Mouse (Mus musculus) gastrocnemius, postnatal 4 days (tissue): ENCODE measurements around the gene Plekha1. TPM values are rescaled to one million over a fixed set of nuclear protein-coding genes. Genes with fewer than 3 reads are reported as not detected.

Experiments
- DNase-seq, 2 experiments: peaks; one replicate each; pipeline ENCODE4 v3.0.0; 2021 to 2022; ENCODE audit warnings: low spot score in 2 of 2, mixed read lengths in 2 of 2
- long read RNA-seq, 2 experiments: library from polyadenylated mRNA; stranded (forward); transcript quantifications; one replicate each; pipeline ENCODE4 v2.0.0; 2021
- total RNA-seq, 2 experiments: library from RNA; stranded (reverse); gene quantifications; 2 replicates each; pipeline ENCODE4 v1.2.3; 2021

The Plekha1 gene
- total RNA-seq, result 10 to 100 TPM; 31.4 to 37.8 TPM
- long read RNA-seq, experiment 1, transcript Plekha1-202 (13 exons, 2,301 nt), result major isoform, 10 of 59 reads
- long read RNA-seq, experiment 1, partial matches to known transcripts, result 3 of 59 reads
- long read RNA-seq, experiment 1, other reads (novel, unspliced or antisense), result 42 of 59 reads
- long read RNA-seq, experiment 2, transcript Plekha1-202 (13 exons, 2,301 nt), result major isoform, 12 of 53 reads
- long read RNA-seq, experiment 2, partial matches to known transcripts, result 0 of 53 reads
- long read RNA-seq, experiment 2, other reads (novel, unspliced or antisense), result 39 of 53 reads

DNA sequence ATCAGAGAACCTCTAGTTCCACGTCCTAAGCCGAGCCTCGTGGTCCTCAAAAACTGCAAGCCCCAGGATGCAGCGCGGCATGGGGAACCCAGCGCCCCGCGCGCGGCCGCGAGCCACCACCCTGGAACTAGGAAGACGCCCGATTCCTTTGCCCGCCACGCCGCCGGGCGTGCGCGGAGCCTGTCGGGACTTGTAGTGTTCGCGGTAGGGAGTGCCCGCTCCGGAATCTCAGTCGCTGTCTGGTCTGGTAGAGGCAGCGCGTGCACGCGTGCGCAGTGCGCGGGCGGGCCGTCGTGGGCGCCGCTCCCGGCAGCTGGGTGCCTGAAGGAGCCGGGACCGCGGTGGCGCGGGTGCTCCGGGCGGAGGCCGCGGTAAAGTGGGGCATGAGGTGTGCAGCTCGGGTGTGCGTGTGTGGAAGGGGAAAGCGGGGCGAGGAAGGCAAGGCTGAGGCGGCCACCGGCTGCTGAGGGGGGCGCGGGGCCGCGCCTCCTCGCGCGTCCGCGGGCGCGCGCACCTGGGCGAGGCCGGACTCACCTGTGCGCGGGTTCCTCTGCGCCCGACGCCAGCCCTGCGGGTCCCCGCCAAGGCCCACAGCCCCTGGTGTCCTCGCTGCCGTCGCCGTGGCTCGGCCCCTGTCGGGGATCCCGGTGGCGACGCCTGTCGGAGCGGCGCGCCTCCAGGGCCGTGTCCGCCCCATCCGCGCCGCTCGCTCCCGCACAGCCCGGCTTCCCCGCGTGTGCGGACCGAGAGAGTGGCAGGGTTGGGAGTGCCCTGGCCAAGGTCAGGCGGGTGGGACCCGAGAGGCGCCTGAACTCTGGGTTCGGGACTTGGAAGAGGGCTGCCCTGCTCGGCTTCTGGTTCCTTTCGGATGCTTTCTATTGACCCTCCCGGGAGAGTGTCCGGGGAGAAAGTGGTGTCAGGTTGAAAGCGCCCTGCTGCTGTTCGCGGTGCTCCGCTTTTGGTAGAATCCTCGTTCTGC, at the start of gene Plekha1:
Gene Plekha1 (plus strand): TSS at position 144 of the 979 bp plus-strand sequence.
- DNase-seq, result peak; percentile 89 to 94

DNA sequence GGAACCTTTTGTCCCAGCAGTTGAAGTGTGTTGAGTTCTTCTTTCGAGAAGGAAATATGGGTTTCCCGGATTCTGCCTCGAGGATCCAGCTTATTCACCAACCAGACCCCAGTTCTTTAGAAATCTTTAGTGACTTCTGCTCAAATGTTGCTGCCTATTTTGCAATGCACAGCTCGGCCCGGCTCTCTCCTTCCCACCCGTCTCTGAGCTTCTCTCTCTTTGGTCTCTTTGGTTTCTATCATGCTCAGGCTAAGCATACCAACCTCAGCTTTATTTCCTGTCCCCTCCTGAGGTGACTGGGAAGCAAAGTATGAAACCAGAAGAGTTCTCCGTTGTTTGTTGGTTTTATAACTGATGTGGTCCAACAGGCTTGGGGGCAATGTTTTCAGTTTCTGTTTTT, 49.3 kb upstream of the Plekha1 start:
- DNase-seq, result no peak

DNA sequence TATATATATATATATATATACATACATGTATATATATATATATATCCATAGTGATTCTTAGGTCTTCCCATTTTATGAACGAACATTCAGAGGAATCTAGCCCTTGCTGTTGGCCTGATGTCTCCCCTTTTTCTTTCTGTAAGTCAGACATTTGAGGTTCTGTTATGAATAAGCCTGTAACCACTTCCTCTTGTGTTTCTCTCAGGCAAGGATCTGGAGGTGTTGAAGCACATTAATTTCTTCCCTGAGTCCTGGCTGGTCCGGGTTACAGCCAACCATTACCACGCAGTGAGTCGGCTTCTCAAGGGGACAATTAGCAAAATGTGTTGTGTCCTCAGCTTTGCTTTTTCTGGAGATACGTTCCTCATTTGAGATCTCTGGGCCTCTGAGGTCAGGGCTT, 46.7 kb upstream of the Plekha1 start:
- DNase-seq, result no peak

DNA sequence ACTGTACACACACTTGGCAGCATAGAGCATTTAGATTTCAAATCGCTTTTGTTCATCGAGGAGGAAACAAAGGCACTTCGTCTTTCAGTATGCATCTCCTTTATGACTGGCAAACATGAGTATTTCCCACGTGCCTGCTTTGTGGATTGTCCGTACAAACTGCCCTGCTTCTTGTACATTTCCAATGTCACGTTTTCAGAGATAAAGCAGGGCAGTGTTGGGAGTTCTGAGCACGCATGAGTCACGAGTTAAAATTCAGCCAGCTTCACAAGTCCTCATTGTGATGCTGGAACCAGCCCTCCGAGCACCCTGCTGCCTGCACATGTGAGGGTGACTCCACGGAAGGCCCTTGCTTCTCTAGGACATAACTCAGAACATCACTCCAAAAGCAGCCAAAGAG, 45.9 kb upstream of the Plekha1 start:
- DNase-seq, result no peak

DNA sequence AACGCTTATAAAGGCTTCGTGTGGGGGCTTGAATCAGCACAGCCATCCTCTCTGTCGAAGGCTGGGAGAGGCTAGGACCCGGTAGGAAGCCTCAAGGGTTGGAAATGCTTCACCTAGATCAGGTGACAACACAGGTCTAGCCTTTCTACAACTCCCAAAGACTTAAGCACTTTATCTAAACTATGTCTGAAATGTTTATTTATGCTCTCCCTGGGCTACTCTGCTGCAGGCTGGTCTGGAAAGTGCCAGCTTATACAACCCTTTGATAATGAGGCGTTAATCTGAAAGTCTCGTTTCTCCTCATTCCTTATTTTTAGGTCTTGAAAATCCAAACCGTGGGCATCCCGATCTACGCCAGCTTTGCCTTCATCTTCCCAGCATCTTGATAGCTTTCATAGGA, 41.6 kb upstream of the Plekha1 start:
- no peak for DNase-seq

DNA sequence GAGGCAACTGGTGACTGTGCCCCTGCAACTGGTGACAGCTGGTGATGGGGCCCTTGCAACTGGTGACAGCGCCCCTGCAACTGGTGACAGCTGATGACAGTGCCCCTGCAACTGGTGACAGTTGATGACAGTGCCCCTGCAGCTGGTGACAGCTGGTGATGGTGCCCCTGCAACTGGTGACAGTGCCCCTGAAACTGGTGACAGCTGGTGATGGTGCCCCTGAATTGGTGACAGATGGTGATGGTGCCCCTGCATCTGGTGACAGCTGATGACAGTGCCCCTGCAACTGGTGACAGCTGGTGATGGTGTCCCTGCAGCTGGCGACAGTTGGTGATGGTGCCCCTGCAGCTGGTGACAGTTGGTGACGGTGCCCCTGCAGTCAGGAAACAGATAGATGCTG, 39.2 kb upstream of the Plekha1 start:
- DNase-seq, result no peak

DNA sequence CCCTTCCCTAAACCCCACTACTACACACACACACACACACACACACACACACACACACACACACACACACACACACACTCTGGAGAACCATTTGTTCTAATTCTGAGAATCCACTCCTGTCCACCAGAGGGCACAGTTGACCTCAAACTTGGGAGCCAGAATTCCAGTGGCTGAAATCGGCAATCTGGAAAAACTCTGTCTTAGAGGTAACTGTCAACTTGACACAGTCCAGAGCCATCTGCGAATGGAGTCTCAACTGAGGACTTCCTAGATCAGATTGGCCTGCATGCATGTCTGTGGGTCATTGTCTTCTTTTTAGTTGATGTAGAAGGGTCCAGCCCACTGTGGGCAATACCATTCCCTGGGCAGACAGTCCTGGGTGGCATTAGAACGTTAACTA, 38.1 kb upstream of the Plekha1 start:
- peak in 1 of 2 experiments; percentile 56 for DNase-seq

DNA sequence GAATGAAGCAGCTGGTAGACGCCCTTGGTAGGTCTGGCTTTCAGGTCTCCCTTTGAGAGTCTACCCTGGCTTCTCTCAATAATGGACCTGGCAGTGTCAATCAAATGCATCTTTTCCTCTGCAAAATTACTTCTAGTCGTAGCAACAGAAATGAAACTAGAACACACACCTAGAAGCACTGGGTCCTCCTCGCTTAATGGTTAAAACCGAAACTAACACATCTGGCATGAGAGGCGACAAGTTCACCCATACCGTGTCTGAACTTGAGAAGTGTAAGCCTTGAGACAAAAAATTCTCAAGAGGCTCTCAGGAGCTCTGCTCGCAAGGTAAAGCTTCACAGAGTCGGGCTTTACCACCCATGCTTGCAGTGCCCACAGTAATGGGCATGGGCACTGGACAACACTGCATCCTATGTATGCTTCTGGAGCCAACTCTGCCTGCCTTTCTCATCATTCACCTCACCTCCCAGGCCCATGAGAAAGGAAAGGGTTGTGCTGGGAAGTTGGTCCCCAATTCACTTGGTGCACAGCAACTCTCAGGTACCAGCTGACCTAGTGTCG, 37.6 kb upstream of the Plekha1 start:
- no peak for DNase-seq

DNA sequence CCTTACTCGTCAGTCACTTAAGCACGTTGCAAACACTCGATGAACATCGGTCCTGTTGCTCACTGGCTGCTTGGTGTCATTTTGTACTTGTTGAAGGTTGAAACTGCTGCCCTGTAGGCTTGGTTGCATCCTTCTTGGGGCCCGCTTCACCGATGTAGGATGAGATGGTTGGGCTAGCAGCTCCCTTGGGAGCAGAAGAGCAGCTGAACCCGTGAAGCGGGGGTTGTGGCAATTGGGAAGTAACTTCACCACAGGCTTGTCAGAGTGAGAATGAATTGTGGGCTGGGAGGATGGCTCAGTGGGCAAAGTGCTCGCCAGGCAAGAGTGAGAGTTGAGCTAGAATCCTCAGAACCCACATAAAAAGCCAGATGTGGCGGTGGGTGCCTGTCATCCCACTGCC, 37.1 kb upstream of the Plekha1 start:
- no peak for DNase-seq

DNA sequence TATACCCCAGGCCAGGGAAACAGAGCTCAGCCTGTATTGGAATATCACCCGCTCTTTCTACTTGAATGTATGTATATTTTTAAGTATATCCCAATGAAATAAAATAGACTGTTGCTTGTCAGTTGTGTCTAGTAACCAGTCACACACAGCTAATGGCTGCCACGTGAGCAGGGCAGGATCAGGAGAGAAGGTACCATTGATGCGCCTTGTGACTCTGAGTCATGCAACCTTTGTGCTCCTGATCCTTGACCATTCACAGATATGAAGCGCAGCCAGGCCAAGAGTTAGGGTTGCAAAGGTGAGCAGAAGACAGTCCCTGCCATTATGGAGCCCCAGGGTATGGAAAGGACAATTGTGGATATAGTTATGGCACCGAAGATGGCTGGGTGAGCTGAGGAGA, 34.0 kb upstream of the Plekha1 start:
- DNase-seq, result no peak

DNA sequence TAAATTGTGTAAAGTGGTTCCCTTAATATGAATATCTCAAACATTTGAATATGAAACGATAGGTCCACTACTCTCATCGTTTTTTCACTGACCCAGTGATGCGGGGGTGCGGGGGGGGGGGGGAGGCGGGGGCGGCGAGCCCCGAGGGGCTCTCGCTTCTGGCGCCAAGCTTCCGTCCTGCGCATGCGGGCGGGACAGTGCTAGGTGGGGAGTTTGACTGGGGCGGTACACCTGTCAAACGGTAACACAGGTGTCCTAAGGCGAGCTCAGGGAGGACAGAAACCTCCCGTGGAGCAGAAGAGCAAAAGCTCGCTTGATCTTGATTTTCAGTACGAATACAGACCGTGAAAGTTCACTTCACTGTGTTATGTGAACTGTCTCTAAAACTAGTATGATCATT, 31.3 kb upstream of the Plekha1 start:
- peak in 1 of 2 experiments; percentile 64 for DNase-seq

DNA sequence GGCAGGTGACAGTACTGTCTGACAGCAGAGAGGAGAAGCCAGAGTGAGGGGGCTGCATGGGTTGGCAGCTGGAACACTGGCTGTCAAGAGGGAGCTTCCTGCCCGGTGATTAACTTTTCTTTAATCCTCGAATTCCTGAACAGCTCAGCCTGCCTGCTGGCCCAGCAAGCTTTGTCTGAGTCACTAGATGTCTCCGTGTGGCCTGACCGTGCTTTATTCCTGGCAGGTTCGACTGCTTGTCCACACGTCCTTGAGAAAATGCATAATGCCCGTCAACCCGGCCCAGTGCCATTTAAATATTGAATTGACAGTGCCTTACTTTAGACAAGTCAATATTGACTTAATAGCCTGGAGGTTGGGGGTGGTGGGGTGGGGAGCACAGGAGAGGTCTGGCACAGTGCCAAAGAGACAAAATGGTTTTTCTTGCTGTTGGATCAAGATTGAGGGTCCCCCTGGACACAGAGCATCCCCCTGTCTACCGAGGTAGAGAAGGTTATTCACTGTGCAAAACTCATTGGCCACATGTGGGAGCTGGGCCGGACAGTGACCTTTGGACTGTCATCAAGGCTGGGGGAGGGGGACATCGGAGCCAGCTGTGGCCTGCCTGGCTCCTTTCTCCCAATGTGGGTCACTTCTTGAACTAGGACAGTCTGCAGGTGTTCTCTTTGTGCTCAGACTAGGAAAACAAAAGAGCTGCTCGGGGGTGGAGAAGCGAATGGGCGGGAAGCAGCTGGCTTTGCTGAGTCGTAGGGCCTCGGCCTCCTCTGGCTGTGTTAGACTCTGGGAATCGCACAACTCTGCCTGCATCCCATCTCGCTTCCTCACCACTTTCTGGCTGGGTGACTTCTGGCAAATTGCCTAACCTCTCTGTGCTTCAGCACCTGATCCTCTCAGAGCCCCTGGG, 30.3 kb upstream of the Plekha1 start:
- DNase-seq, result peak in 1 of 2 experiments; percentile 33

DNA sequence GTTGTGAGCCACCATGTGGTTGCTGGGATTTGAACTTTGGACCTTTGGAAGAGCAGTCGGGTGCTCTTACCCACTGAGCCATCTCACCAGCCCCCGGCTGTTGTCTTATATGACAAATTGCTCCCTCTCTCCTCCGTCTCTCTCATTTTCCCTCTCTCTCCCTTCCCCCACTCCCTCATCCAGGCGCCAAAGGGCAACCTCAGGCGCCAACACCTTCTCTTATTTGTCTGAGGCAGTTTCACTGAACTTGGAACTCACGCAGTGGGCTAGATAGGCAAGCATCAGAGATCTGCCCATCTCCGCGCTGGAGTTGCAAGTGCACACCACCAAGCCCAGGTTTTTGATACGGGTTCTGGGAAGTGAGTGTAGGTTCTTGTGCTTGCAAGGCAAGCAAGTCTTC, 29.5 kb upstream of the Plekha1 start:
- DNase-seq, result no peak

DNA sequence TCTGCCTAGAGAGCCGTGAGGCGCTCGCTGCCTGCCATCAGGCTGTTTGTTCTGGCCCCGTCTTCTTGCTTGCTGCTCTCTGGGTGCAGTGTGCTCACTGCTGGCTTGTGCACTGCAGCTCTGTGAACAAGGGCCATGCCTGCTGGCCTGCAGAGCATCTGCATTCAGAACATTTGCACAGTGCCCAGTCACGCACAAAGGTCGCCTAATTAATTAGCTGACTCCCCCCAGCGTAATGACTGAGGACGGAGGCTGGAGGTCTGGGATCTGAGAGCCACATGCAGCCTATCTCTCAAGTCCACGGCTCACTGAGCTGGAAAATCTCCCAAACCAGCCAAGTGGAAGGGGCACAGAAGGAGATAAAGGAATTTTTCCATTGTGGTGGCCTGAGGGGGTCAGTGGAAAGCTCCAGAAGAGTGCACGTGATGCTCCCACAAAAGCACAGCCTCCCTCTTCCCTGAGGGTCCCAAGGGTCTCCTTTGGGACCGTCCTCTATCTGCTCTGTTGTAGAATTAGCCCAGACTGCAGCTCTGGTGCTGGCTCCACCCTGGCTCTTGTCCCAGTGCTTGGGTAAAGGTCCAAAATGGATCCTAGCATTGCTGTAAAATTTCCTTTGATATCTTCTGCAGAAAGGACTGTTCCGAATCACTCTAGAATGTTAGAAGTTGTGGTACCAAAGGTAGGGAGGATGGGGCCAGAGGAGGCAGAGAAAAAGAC, 27.5 kb upstream of the Plekha1 start:
- no peak for DNase-seq

DNA sequence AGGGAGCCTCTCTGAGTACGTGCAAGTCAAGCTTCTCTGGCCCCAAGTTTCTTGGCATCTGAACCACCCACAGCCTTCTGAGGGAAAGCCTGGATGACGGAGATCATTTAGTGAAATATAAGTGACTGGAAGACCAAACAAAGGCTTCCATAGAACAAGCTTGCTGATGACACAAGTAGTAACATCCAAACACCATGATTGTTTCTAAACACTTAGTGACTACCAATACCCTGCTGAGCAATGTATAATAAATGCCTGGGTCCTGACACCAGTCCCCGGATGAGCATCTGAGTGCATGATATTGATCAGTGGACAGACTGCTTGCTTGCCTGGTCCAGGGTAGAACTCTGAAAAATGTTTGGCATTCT, 26.9 kb upstream of the Plekha1 start:
- DNase-seq, result no peak

DNA sequence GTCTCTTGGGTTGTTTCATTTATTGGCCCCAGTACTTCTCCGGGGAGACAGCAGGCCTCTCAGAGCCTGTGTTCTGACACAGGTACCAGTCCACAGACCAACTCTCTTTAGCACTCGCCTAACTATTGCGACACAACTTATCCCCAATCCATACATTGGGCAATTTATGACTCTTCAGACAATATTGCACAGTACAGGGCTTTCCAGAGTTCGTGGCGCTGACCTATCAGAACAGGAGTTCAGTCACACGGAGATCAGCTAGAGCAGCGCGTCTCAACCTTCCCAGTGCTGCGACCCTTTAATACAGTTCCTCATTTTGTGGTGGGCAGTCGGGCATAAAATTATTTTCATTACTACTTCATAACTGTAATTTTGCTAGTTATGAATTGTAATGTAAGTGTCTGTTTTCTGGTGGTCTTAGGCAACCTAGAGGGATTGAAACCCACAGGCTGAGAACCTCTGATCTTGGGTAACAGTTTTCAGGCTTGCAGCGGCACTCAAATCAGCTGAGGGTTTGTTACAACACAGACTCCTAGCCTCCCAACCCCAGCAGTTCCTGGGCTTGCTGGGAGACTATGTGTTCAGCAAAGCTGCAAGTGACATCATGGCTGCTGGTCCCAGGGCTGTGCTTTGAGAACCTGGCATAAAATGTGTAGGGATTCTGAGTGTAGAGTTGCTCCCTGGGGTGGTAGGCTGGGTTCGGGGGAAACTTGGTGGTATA, 26.0 kb upstream of the Plekha1 start:
- no peak for DNase-seq

DNA sequence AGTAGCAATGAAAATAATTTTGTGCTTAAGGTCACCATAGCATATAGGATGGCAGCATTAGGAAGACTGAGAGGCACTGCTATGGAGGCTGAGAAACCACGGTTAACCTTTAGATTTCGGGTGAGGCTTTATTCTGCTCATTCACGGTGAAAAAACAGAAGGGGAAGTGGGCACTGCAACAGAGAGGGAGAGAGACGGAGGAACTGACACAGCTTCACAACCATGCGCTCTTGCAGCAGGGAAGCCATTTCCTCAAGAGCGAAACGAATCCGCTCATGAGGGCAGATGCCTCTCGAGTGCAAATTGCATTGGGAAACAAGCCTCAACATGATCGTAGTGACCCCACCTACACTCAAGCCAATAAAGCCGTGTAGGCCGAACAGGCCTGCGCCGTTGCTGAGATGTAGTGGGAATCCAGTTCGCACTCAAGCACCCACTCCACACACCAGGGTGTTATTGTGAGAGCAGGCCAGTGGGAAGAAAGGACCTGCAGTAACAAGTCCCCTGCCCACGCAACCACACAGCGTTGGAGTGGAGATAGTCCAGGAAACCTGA, 18.3 kb upstream of the Plekha1 start:
- no peak for DNase-seq

DNA sequence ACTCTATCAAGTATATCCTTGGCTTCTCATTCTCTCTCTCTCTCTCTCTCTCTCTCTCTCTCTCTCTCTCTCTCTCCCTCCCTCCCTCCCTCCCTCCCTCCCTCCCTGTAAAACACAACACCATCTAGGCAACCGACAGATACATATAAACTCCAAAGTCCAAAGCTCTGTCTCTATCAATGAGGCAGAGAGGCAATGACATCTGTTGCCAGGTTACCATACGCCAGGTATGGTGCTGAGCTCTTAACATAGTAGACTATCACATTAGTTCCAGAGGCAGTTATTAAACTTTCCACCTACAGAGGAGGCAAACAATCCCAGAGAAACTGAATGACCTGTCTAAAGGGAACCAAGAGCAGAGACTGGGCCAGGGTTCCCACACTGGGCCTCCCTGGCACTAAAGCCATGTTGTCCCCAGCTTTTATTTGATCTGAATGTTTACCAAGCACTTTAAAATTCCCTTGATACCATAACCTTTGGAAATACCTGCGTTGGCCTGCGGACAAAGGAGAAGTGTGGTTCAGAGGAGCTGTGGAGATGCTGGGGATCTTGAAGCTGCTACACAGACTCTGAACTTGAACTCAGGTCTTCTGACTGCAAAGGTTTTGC, 10.8 kb upstream of the Plekha1 start:
- DNase-seq, result no peak

DNA sequence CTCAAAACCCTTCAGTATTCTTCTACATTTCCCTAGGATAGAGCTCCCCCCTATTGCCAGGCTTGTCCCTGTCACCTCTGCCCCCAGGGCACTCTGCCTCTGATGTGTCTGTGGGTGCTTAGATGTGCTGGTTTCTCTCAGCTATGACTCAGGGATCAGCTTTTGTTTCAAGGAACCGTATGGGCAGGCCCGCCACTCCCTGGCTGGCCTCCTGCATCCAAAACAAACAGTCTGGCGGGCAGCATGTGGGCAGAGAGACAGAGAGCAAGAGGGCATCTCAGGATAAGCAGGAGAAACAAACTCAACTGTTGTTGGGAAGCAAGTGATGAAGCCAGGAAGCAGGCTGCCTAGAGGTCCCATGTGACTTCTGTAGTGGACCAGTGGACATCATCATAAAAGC, 9.9 kb upstream of the Plekha1 start:
- DNase-seq, result no peak
